Mouse (Mus musculus): ENCODE results near the gene Agbl3.

Gene Agbl3

DNA sequence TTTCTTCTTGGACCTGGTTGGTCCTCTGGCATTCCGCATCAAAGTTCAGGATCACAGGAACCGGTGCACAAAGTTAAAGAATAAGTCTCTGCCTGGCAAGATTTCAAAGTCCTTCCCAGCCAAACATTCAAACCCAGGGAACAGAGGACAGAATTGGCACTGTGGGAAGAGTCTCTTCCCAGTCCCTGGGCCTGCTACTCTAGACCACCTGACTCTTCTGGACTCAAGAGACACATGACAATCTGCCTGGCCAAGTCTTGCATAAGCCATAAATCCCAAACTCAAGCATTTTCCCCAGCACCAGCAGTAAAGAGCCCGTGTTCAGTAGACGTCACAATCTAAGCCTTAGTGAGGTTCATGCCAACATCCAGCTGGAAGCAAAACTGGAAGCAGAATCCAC is 126.4 kb downstream of the Agbl3 start:
- DNase-seq (ENCODE audit: low spot score) = no peak

DNA sequence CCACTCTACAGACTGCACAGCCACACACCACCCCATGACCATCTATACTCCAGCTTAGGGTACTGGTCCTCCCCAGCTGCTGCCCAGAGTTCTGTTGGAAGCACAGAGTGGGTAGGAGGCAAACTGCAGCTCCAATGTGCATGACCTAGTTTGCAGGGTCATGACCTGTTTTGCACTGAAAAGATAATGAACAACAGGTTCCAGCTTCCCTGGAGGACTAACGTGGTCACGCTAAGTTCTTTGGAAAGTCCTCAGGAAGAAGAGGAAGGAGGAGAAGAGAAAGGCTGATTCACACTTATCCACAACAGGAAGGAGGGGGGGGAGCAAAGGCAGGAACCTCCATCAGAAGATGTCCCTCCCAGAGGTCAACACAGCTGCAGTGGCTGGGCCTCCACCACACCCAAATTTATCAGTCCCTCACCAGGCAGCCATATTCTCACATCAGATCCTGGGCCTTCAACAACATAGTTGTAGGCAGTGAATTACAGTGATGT is 126.9 kb downstream of the Agbl3 start:
- no peak for DNase-seq (ENCODE audit: low spot score)

DNA sequence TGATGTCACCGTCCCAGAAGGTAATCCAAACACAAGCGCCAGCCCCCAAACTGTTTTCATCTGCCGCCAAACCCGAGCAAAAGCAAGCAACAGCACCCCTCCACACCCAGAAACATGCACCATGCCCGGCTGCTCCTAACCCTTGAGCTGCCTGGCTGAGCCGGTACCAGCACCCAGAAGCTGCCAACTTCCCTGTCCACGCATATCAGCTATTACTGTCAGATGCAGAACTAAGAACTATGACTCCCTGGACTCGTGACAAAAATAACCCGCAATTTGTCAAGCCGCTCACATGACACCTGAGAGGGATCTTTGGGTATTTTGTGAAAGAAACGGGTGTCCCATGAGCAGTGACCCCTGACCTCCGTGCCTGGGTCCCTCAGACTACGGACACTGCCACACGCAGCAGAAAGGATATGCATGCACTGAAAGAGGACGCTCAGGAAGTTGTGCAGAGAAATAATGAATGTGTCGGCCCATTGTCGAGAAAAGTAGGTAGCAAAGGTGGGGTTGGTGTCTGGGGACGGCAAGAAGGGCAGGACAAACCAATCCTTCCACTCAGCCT is 127.5 kb downstream of the Agbl3 start:
- no peak for DNase-seq (ENCODE audit: low spot score)
